ENCODE assay signal across 14 mouse cellular contexts in genomic region chr15:95963124-95963482, GRCm38 (mm10).
DNase-seq lines count a peak whose midpoint lies in the region; ATAC-seq lines count a peak whose summit lies in the region.
"Had no signal": no experiment of that assay in that cellular context is flagged by ENCODE, and none has a peak within 500 bp of the region (broad histone marks: within the 10 kb centered on the region; RNA-seq: fewer than 3 reads in every experiment).

No protein-coding gene starts in this region.

- H3K4me2 ChIP-seq in forebrain, embryonic 15.5 days (replicated peaks), result no peak overlapping the region
- H3K4me2 ChIP-seq in forebrain, embryonic 12.5 days, result no peak overlapping the region
- H3K4me2 ChIP-seq in neural tube, embryonic 11.5 days (ENCODE audit: low read depth), result no peak overlapping the region
- no peak overlapping the region for H3K4me2 ChIP-seq in midbrain, embryonic 15.5 days
- H3K4me2 ChIP-seq: stomach, embryonic 15.5 days had no signal

- peak overlapping the region; percentile 76; the same call in 1 of the 2 replicates for H3K27ac ChIP-seq in forebrain, embryonic 15.5 days (replicated peaks)
- no peak overlapping the region for H3K27ac ChIP-seq in forebrain, embryonic 12.5 days
- H3K27ac ChIP-seq in neural tube, embryonic 11.5 days (ENCODE audit: low read depth, low read length), result no peak overlapping the region
- 0 out of 2 replicates have a peak overlapping the region, but pooled peaks have one; percentile 0 for H3K27ac ChIP-seq in midbrain, embryonic 15.5 days
- H3K27ac ChIP-seq: heart, adult 2 months; stomach, embryonic 15.5 days had no signal

- no peaks in the 10 kb centered on the region for H3K27me3 ChIP-seq in forebrain, embryonic 15.5 days
- no peaks in the 10 kb centered on the region for H3K27me3 ChIP-seq in forebrain, embryonic 12.5 days
- no peaks in the 10 kb centered on the region for H3K27me3 ChIP-seq in neural tube, embryonic 11.5 days (ENCODE audit: control insufficient read depth, insufficient read depth, low read length)
- H3K27me3 ChIP-seq in midbrain, embryonic 15.5 days (replicated peaks), result no peaks in the 10 kb centered on the region
- H3K27me3 ChIP-seq in splenic B cell, adult 2 months (ENCODE audit: control insufficient read depth, insufficient read depth, low read length, poor library complexity, severe bottlenecking), result no peaks in the 10 kb centered on the region
- H3K27me3 ChIP-seq: stomach, embryonic 15.5 days had no signal

- no peak overlapping the region for H3K9ac ChIP-seq in forebrain, embryonic 15.5 days (replicated peaks)
- no peak overlapping the region for H3K9ac ChIP-seq in forebrain, embryonic 12.5 days
- H3K9ac ChIP-seq in neural tube, embryonic 11.5 days (ENCODE audit: low read length), result no peak overlapping the region
- H3K9ac ChIP-seq in midbrain, embryonic 15.5 days, result no peak overlapping the region
- H3K9ac ChIP-seq: stomach, embryonic 15.5 days had no signal

- peaks cover 28% of the 10 kb centered on the region for H3K4me1 ChIP-seq in forebrain, embryonic 15.5 days
- peaks cover 20% of the 10 kb centered on the region for H3K4me1 ChIP-seq in forebrain, embryonic 12.5 days
- H3K4me1 ChIP-seq in neural tube, embryonic 11.5 days (ENCODE audit: control insufficient read depth, insufficient read depth, low read length), result no peaks in the 10 kb centered on the region; the same call in 1 of the 2 replicates
- H3K4me1 ChIP-seq in midbrain, embryonic 15.5 days, result peaks cover 11% of the 10 kb centered on the region
- H3K4me1 ChIP-seq: stomach, embryonic 15.5 days had no signal

- peak; percentile 60 for ATAC-seq in forebrain, embryonic 15.5 days (replicated peaks)
- ATAC-seq in forebrain, embryonic 12.5 days (ENCODE audit: low FRiP score), result no peak
- ATAC-seq in neural tube, embryonic 11.5 days (ENCODE audit: insufficient read depth, low FRiP score, low TSS enrichment), result no peak
- ATAC-seq in midbrain, embryonic 15.5 days (replicated peaks), result no peak
- ATAC-seq: inflammation-experienced regulatory T-cells, adult 6 months had no signal

- 0 out of 2 replicates have a peak, but pooled peaks cover 3% of the 10 kb centered on the region for H3K36me3 ChIP-seq in forebrain, embryonic 15.5 days
- peaks cover 12% of the 10 kb centered on the region; the same call in 1 of the 2 replicates for H3K36me3 ChIP-seq in forebrain, embryonic 12.5 days (replicated peaks)
- H3K36me3 ChIP-seq in neural tube, embryonic 11.5 days (ENCODE audit: control insufficient read depth, insufficient read depth, low read length), result no peaks in the 10 kb centered on the region
- H3K36me3 ChIP-seq in midbrain, embryonic 15.5 days (replicated peaks), result no peaks in the 10 kb centered on the region
- H3K36me3 ChIP-seq in splenic B cell, adult 2 months (ENCODE audit: control insufficient read depth, insufficient read depth, low read length, poor library complexity, severe bottlenecking), result peaks cover 3% of the 10 kb centered on the region

- no peak overlapping the region for H3K4me3 ChIP-seq in forebrain, embryonic 15.5 days
- no peak overlapping the region for H3K4me3 ChIP-seq in forebrain, embryonic 12.5 days (replicated peaks)
- no peak overlapping the region for H3K4me3 ChIP-seq in neural tube, embryonic 11.5 days (ENCODE audit: low read depth, low read length)
- no peak overlapping the region for H3K4me3 ChIP-seq in midbrain, embryonic 15.5 days
- H3K4me3 ChIP-seq: erythroblast, embryonic 14.5 days; heart, adult 2 months; stomach, embryonic 15.5 days had no signal

- no peaks in the 10 kb centered on the region for H3K9me3 ChIP-seq in forebrain, embryonic 15.5 days
- H3K9me3 ChIP-seq in forebrain, embryonic 12.5 days, result no peaks in the 10 kb centered on the region
- no peaks in the 10 kb centered on the region for H3K9me3 ChIP-seq in neural tube, embryonic 11.5 days (ENCODE audit: control insufficient read depth, low read length)
- no peaks in the 10 kb centered on the region for H3K9me3 ChIP-seq in midbrain, embryonic 15.5 days
- H3K9me3 ChIP-seq: stomach, embryonic 15.5 days had no signal

- peak; percentile 21 for DNase-seq in neural tube, embryonic 11.5 days (ENCODE audit: low spot score)
- DNase-seq in neural tube, embryonic 10.5 days (ENCODE audit: extremely low spot score, low spot score), result no peak
- peak; percentile 86 for DNase-seq in splenic B cell, adult 2 months (ENCODE audit: low read depth, low spot score)
- no peak for DNase-seq in embryo, embryonic 10 days (ENCODE audit: low spot score)
- DNase-seq in urinary bladder, postnatal 10 days (ENCODE audit: low spot score), result no peak
- DNase-seq: cerebellum, adult 9-11 months; liver had no signal

- whole genome bisulfite sequencing in forebrain, embryonic 15.5 days, result 69% methylated on average over 10 of the region's 10 CpGs
- 79% methylated on average over 10 of the region's 10 CpGs for WGBS in forebrain, embryonic 12.5 days
- 69% methylated on average over 10 of the region's 10 CpGs for WGBS in neural tube, embryonic 11.5 days
- 56% methylated on average over 10 of the region's 10 CpGs for WGBS in midbrain, embryonic 15.5 days

Comparison
In these comparisons a context has a peak if more than half of its experiments do, and no peak if none do; other contexts are left out.
1. H3K27ac ChIP-seq: peak in forebrain, embryonic 15.5 days (single experiment) and midbrain, embryonic 15.5 days (single experiment); none in forebrain, embryonic 12.5 days (single experiment) and neural tube, embryonic 11.5 days (single experiment).
2. DNase-seq: peak in neural tube, embryonic 11.5 days (single experiment) and splenic B cell, adult 2 months (single experiment); none in neural tube, embryonic 10.5 days (single experiment), embryo, embryonic 10 days (single experiment) and urinary bladder, postnatal 10 days (single experiment).